Mouse (Mus musculus) CD4-positive, CD25-positive, alpha-beta regulatory T cell, adult 4 months (primary cell): ENCODE measurements around the gene 1700025G04Rik. TPM values are rescaled to one million over a fixed set of nuclear protein-coding genes. Genes with fewer than 3 reads are reported as not detected.

Source experiments
- ATAC-seq: one replicate; pipeline ENCODE4 v1.8.0; 2017
- polyA plus RNA-seq, 2 experiments: library from polyadenylated mRNA; unstranded; fragments of 100-300 nt; shearing (Covaris generic); gene quantifications; one replicate each; pipeline ENCODE4 v1.2.1; 2017

1700025G04Rik gene
- polyA plus RNA-seq, 2 experiments from 2014 or later, result 1.3 to 3.9 TPM

DNA sequence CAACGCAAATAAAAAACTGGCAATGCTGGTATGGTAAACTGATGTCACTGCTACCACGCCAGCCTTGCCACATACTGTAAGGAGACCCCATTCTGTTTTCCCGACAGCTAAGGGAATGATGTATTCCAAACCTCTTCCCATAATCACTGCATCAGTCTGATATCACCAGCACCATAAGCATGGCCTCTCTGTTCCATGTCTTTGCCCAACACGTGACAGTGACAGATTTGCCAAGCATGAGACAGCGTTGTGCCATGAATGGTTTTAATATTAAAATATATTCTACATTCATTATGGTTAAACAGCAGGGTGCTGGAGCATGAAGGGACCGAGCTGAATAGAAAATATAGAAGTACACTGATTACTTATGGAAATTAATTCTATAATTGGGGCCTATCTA is 14.2 kb downstream of the 1700025G04Rik start:
- ATAC-seq, result no peak

DNA sequence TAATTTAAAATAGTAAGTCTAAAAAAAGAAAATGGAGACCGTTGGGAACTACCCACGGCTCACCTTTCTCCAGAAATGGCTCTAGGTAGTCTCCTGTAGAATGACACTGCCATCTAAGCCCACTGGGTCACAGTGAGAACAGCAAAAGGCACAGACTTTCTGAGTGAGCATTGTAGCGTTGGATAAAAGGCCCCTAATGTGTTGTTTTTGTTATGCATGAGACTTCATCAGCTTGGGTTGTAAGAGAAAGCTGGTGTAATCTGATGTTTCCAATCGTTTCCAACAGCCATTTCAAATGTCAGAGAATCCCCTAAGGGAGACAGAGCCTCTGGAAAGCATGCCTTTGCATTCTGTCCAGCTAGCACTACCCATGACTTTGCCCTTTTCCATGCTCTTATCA is 19.5 kb downstream of the 1700025G04Rik start:
- ATAC-seq, result no peak

DNA sequence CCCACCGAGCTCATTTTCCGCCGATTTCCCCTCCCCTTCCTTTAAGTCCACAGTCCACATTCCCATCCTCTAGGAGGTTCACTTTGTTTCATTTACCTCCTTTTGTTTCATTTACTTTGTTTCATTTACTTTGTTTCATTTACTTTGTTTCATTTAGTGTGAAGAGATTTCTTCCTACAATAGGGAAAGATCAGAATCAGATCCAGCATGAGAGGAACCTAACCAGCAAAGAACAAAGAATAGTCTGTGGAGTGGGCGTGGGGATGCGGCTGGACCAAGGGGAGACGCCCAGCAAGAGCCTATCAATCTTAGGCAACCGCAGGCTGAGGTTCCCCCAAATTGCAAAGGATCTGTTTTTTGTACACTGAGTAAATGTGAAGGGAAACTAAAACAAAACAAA is 20.2 kb downstream of the 1700025G04Rik start:
- no peak for ATAC-seq

- ATAC-seq, result no peak
These were observed 22.0 kb downstream of the 1700025G04Rik start for GRCm38 (mm10) chr1:152067919-152068318.

- ATAC-seq, result no peak
These were observed 24.4 kb downstream of the 1700025G04Rik start for GRCm38 (mm10) chr1:152065527-152065926.

GRCm38 (mm10) chr1:152063357-152064145 is 26.4 kb downstream of the 1700025G04Rik start:
- no peak for ATAC-seq

DNA sequence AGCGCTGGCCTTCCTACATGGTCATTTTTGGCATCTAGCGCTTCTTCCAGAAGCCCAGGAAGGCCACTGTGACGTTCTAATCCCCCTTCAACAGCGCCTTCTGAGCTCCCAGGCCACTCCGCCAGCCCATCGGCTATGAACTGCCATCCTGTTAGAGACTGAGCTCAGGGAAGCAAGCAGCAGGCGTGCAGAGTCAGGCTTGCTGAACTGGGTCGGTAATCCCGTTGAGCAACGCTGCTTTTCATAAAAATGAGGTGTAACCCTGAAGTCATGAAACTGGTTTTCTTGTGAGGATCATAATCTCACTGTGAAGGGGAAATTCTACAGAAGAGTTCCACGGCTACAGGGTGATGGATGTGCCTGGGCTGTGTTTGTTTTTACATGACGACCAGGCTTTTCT is 28.2 kb downstream of the 1700025G04Rik start:
- no peak for ATAC-seq

- ATAC-seq, result no peak
These were observed 29.7 kb downstream of the 1700025G04Rik start for GRCm38 (mm10) chr1:152060265-152060664.

- ATAC-seq, result no peak
These were observed 31.1 kb downstream of the 1700025G04Rik start for GRCm38 (mm10) chr1:152058776-152059175.

- ATAC-seq, result no peak
These were observed 36.8 kb downstream of the 1700025G04Rik start for GRCm38 (mm10) chr1:152053112-152053511.

DNA sequence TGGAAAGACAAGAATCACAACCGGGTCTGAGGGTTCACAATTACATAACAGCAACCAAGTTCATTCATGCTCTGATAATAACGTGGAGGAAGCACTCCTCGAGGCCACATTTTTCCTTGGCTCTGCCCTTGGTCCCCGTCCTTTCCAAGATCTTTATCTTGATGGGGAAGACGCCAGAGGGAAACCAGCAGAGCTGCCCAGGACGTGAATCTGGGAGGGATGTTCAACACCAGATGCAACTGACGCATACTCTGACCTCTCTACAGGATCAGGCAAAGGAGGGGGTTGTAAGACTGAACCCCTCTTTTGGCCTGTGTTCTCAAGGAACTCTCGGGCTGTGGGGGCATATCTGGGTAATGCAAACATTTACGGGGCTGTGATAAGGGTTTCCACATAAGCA is 38.1 kb downstream of the 1700025G04Rik start:
- ATAC-seq, result no peak

DNA sequence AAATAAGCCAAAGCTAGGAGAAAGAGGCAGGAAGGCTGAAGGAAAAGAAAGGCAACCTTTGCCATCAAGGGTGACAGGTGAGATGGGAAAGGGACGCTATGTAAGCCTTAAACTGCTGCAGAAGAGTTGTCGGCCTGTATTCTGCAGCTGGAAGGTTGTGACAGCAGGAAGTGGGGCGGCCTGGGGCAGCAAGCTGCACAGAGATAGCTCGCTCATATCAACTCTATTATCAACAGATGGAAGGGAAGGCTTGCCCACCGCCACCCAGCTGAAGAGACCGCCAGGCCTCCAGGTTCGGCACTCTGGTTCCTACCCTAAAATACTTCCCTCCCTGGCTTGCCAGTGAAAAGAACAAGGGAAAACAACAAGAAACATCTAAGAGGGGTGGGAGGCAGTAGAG is 39.9 kb downstream of the 1700025G04Rik start:
- no peak for ATAC-seq

- no peak for ATAC-seq
These were observed 41.6 kb downstream of the 1700025G04Rik start for GRCm38 (mm10) chr1:152048291-152048690.

DNA sequence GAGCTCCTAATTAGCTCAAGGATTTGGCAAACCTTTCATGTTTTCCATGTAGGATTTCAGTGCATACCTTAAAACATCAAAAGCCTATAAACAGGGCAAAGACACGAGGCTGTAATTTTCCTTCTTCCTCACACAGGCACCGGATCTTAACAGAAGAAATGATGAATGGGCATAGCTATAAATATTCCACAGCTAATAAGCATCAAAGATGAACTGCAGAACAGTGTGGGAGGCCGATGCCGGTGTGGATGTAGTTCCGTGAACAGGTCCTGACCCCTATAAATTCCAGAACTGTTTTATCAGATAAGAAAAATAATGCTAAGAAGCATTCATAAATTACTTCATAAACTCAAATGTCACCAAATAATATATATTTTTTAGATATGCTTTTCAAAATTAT is 42.5 kb downstream of the 1700025G04Rik start:
- no peak for ATAC-seq

DNA sequence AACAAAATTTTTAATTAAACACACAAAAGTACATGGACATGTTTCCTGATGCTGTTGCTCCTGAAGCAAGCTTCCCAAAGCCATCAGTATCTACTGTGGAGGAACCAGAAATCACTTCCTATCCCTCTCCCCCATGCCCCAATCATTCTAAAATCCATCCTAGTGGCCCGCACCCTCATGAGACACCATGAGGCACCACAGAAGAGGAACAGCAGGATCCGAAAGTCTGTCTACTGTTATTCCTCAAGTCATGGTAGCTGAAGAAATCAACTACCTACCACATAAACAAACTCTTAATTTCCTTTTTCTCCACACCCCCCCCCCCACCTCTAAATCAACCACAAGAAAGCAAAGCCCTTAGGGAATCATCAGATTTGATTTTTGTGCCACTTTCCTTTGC is 46.5 kb downstream of the 1700025G04Rik start:
- no peak for ATAC-seq

DNA sequence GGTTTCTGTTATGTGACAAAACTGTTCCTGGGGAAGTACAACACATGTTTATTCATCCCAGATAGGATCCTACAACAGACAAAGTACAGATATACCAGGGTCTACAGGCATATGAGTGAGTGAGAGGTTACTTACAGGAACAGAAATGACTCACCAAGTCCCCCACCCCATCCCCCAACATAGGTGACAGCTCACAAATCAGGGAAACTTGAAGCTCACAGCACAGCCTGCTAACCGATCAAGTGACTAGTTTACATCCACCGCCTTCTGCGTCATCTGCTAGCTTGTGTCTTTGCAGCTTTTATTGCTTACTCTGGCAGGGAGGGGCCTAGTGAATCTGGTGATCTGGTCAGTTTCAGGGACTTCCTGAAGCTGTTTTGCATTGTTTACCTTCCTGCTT is 47.5 kb downstream of the 1700025G04Rik start:
- ATAC-seq, result no peak

DNA sequence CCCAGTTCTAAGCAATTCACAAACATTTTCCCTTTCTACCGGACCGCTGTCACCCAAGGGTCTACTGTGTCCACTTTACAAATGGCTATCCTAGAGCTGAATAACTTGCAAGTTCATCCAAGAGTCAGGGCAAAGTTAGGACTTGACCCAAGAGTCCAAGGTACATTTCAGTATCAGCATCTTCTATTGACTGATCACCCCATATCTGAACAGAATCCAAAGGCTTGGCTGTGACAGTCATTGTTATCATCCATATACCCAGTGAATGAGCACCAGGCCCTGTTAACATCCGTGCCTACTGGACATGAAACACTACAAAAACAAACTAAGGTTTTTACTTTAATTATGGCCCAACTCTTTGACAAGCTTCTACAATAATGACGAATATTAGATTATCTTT is 48.9 kb downstream of the 1700025G04Rik start:
- ATAC-seq, result no peak

DNA sequence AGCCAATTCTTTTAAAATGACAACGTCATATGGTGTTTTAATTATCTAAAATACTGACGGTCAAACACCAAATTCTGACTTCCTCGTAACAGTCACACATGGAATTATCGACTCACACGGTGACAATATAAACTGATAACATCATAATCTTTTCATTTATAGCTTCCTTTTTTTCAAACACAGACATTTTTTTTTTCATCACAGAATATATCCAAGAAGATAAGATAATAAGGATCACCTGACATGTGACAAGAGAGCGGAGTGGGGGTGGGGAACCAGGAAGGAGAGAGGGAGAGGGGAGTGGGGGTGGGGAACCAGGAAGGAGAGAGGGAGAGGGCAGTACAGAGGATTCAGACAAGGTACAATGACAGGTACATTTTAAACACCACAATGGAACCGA is 49.9 kb downstream of the 1700025G04Rik start:
- no peak for ATAC-seq

- no peak for ATAC-seq
These were observed 50.3 kb downstream of the 1700025G04Rik start for GRCm38 (mm10) chr1:152039588-152039987.

DNA sequence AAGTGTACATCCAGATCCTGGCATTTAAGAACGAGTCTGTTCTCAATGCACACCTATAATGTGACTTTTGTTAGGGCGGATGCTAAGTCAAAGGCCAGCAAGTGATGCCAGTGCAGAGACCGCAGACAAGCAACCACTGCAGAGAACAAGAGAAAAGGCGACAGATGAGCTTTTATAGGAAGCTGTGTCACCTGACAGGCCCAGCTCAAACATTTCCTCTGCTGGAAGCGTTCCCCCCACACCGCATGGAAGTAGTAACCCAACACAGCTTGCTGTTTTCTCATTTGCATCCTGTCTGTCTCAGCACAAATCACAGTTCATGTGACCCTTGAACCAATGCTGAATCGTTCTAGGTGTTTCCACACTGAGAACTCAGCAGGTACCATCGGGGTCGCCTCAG is 51.8 kb downstream of the 1700025G04Rik start:
- ATAC-seq, result peak; percentile 82

GRCm38 (mm10) chr1:152037589-152037988 is 52.3 kb downstream of the 1700025G04Rik start:
- ATAC-seq, result no peak

- no peak for ATAC-seq
These were observed 55.2 kb downstream of the 1700025G04Rik start for GRCm38 (mm10) chr1:152034766-152035165.

DNA sequence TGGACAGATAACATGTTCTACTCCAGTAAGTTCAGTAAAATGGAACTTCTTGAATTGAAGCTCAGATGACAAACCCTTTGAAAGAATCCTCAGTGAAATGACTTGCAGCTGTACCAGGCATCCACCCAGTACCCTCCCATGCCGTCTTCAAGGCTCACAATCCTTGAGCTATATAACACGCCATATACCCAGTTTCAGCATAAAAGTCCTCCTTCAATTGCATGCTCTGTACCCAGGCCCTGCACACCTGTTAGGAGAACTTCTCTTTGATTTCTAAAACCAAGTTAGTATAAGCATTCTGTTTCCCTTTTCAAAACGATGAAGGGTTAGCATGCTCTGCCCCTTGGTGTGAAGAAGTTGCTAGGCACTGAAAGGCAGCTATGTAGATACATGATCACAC is 56.2 kb downstream of the 1700025G04Rik start:
- no peak for ATAC-seq

- ATAC-seq, result no peak
These were observed 57.8 kb downstream of the 1700025G04Rik start for GRCm38 (mm10) chr1:152032144-152032543.

DNA sequence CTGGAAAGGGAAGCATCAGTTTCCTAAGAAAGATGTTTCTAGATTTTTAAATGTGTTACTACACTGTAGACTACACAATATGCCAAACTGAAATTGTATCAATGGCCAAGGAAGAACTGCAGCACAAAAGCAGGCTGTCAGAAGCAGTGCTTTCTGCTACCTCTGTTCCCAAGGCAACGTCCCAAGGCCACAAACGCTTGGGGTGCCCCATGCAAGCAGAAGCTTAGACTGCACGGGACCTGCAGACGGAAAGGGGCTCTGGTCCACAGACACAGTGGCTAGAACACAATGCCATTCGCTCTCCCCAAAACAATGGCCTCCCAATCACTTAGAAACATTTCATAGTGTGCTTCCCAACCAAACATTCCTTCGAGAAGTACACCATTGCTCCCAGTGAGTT is 59.4 kb downstream of the 1700025G04Rik start:
- no peak for ATAC-seq
